Mouse (Mus musculus) liver (tissue): ENCODE results near the gene Atn1.

ENCODE experiments used
- DNase-seq: peaks from one replicate; pipeline ENCODE4 v3.0.0-alpha.2; 2020; ENCODE audit warnings: mixed read lengths

Gene Atn1

GRCm38 (mm10) chr6:124767920-124768703 is 11.8 kb upstream of the Atn1 start:
- DNase-seq = peak; percentile 49

- DNase-seq = no peak
These were observed 11.2 kb upstream of the Atn1 start for GRCm38 (mm10) chr6:124767536-124767919.

GRCm38 (mm10) chr6:124765951-124766350 is 9.6 kb upstream of the Atn1 start:
- DNase-seq = no peak

GRCm38 (mm10) chr6:124759259-124759658 is 2.9 kb upstream of the Atn1 start:
- DNase-seq = peak; percentile 81

GRCm38 (mm10) chr6:124758849-124759232 is 2.5 kb upstream of the Atn1 start:
- no peak for DNase-seq

GRCm38 (mm10) chr6:124757909-124758848 is 1.9 kb upstream of the Atn1 start:
- DNase-seq = no peak

GRCm38 (mm10) chr6:124757351-124757880 is 1.1 kb upstream of the Atn1 start:
- DNase-seq = no peak

- peak; percentile 73 for DNase-seq
These were observed 477 bp upstream of the Atn1 start for GRCm38 (mm10) chr6:124756652-124757350.

- DNase-seq = no peak
These were observed 1.0 kb downstream of the Atn1 start for GRCm38 (mm10) chr6:124755306-124755705.

GRCm38 (mm10) chr6:124753861-124754260 is 2.5 kb downstream of the Atn1 start:
- no peak for DNase-seq

- no peak for DNase-seq
These were observed 5.9 kb downstream of the Atn1 start for GRCm38 (mm10) chr6:124750405-124750804.

GRCm38 (mm10) chr6:124746654-124747632 is 9.4 kb downstream of the Atn1 start:
- DNase-seq = no peak

- DNase-seq = no peak
These were observed 10.1 kb downstream of the Atn1 start for GRCm38 (mm10) chr6:124746296-124746605.

- DNase-seq = peak; percentile 94
These were observed 10.6 kb downstream of the Atn1 start for GRCm38 (mm10) chr6:124745490-124746295.

- peak; percentile 4 for DNase-seq
These were observed 11.5 kb downstream of the Atn1 start for GRCm38 (mm10) chr6:124744755-124745321.

- DNase-seq = no peak
These were observed 12.7 kb downstream of the Atn1 start for GRCm38 (mm10) chr6:124743647-124744046.

- no peak for DNase-seq
These were observed 13.3 kb downstream of the Atn1 start for GRCm38 (mm10) chr6:124742839-124743514.

GRCm38 (mm10) chr6:124741842-124742241 is 14.5 kb downstream of the Atn1 start:
- no peak for DNase-seq

- DNase-seq = peak; percentile 90
These were observed 15.2 kb downstream of the Atn1 start, which contains the start of gene Grcc10 for GRCm38 (mm10) chr6:124740888-124741761. TSS of gene Grcc10 (minus strand) at chr6:124741374.
